Mouse (Mus musculus) heart, adult 2 months (tissue): Measurements from ENCODE around the gene Kiz.

Source experiments
- CTCF ChIP-seq: fragments of 200-600 bp; IDR thresholded peaks from 2 replicates; pipeline ENCODE4 v1.8.1; 2022; ENCODE audit warnings: antibody characterized with exemption, mild to moderate bottlenecking, moderate library complexity
- EP300 ChIP-seq: fragments of 200-500 bp; IDR thresholded peaks from 2 replicates; pipeline ENCODE4 v1.6.1; 2011; ENCODE audit warnings: low read depth, low read length, control low read depth; ENCODE audit not compliant: insufficient read depth
- POLR2A ChIP-seq: fragments of 200-500 bp; IDR thresholded peaks from 2 replicates; pipeline ENCODE4 v1.6.1; 2011; ENCODE audit warnings: mild to moderate bottlenecking, low read depth, low read length, control low read depth; ENCODE audit not compliant: insufficient read depth

GRCm38 (mm10) chr2:146837653-146838052 is 18.0 kb upstream of the Kiz start:
- TF ChIP-seq EP300: no peak
- no peak for TF ChIP-seq CTCF
- TF ChIP-seq POLR2A: no peak
